Mouse (Mus musculus) gastrocnemius, postnatal 36 days (tissue): ENCODE measurements around the gene Cdkal1. TPM values are rescaled to one million over a fixed set of nuclear protein-coding genes. Genes with fewer than 3 reads are reported as not detected.

ENCODE experiments used
- DNase-seq, 2 experiments: peaks; one replicate each; pipeline ENCODE4 v3.0.0; 2022
- intact Hi-C: fragments of 180-260 bp; cut with DNase I; formaldehyde crosslinking; loops from one replicate; pipeline ENCODE4 v1.15.1; 2025
- total RNA-seq, 2 experiments: library from RNA; stranded (reverse); gene quantifications; 2 replicates each; pipeline ENCODE4 v1.2.3; 2021

Cdkal1 gene
- total RNA-seq, 2 experiments from 2014 or later: 29.1 to 31.3 TPM

- intact Hi-C loops: no loop called here
- DNase-seq: no peak
Measured at GRCm38 (mm10) chr13:29437067-29437466, 418.4 kb downstream of the Cdkal1 start.

- intact Hi-C loops: no loop called here
- DNase-seq: no peak
Measured at GRCm38 (mm10) chr13:29434726-29435125, 420.7 kb downstream of the Cdkal1 start.

DNA sequence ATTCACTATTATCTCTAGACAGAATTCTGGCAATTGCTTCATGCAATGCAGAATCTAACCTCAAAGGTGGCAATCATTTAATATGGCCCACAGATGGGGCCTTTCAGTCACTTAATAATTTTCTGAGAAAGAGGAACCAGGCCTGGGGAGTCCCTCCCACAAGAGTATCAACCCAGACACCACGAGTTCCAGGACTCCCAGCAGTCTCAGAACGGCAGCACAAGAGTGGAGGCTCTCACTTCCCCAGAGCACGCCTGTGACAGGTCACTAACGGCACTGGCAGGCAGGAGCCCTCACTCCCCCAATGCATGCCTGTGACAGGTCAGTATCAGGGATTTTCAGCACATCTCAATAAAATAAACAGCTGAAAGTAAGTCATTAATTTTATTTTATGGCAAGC lies 424.6 kb downstream of the Cdkal1 start:
- DNase-seq: no peak
- intact Hi-C loops: no loop called here

DNA sequence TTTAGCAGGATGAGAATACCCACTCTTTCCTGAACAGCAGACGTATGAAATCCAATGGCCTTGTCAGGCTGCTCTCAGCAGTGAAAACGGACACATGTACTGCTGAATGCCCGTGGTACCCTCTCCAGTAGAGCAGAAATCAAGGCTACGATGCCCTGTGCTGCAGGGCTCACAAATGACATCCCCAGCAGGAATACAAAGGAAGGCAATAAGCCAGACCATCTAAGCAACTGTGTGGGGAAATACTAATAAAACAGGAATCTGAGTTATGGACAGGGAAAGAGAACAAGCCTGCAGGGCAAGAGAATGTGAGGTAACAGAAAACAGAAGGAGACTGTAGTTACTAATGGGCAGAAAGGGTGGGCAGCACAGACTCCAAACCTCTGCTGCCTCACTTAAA lies 425.6 kb downstream of the Cdkal1 start:
- no peak for DNase-seq
- intact Hi-C loops: no loop called here

GRCm38 (mm10) chr13:29429196-29429595 lies 426.3 kb downstream of the Cdkal1 start:
- intact Hi-C loops: no loop called here
- no peak for DNase-seq

GRCm38 (mm10) chr13:29416450-29417136 lies 438.9 kb downstream of the Cdkal1 start:
- DNase-seq: no peak
- intact Hi-C loops: no loop called here

DNA sequence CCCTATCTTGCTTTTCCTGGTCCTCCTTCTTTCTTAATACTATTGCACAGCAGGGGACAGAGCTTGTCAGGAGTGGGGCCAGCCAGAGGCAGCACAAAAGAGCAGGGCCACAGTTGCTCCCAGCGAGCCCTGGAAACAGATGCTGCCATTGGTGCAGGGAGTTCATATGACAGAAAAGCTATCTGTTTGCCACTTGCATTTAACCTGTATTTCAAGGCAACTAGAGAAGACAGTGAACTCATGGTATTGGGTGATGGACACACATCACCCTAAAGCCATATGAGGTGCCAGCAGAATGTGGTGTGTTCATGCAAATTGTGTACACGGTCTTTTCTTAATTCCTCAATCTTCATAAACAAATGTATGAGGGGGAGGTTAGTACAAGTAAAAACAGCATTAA lies 439.5 kb downstream of the Cdkal1 start:
- DNase-seq: no peak
- intact Hi-C loops: no loop called here

- intact Hi-C loops: no loop called here
- no peak for DNase-seq
Measured at GRCm38 (mm10) chr13:29414878-29415277, 440.6 kb downstream of the Cdkal1 start.

DNA sequence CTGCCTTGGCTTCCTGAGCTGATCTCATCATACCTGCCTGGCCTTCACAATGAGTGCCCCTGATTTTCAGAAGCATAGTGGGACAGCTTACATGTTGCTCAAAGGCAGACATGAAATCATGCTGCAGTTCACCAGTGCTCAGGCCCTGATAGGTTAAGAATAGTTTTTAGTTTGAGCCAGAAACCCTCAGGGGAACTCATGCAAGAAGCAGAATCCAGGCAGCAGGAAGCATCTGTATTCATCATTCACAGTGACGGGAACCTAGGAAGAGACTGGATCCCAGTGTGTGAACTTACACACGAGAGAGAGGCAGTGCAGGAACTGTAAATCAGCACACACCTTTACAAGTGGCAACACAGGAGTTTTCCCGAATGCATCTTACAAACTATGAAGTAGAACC lies 441.0 kb downstream of the Cdkal1 start:
- intact Hi-C loops: no loop called here
- DNase-seq: no peak

DNA sequence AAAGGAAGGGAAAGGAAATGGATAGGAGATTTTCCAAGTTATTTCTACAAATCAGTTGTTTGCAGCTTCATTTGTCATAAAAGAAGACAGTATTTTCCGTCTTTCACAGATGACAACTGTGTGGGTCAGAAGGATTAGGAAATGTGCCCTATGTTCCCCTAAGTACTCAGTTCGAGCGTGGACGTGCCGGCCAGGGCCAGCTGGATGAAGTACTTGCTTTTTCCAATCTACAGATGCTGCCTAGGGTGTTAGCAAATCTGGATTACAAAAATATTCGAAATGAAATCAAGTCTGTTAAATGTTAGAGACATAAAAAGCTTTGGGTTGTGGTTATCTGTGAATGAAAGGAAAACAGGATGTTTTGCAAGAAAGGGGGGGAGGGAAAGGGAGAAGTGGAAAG lies 444.3 kb downstream of the Cdkal1 start:
- intact Hi-C loops: no loop called here
- DNase-seq: no peak

- intact Hi-C loops: no loop called here
- DNase-seq: no peak
Measured at GRCm38 (mm10) chr13:29407619-29408018, 447.9 kb downstream of the Cdkal1 start.

DNA sequence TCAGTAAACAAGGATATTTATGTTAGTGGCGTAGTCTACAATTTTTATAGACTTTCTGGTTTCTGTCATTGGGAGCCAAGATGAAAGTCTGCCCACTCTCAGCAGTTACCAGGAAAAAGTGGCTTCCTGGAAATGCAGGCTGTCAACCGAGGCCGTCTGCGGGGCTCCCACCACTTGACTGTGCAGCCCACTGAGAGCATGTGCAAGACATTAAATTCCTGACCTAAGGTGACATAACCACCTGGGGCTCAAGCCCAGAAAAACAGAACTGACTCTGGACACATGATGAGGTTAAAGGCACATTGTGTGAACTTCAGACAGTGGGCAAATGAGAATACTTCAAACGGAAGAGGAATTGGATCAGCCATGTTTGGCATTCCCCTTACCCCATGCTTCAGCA lies 450.2 kb downstream of the Cdkal1 start:
- intact Hi-C loops: no loop called here
- no peak for DNase-seq

- intact Hi-C loops: no loop called here
- DNase-seq: no peak
Measured at GRCm38 (mm10) chr13:29403217-29403616, 452.3 kb downstream of the Cdkal1 start.

GRCm38 (mm10) chr13:29402526-29403040 lies 452.9 kb downstream of the Cdkal1 start:
- intact Hi-C loops: no loop called here
- DNase-seq: no peak

DNA sequence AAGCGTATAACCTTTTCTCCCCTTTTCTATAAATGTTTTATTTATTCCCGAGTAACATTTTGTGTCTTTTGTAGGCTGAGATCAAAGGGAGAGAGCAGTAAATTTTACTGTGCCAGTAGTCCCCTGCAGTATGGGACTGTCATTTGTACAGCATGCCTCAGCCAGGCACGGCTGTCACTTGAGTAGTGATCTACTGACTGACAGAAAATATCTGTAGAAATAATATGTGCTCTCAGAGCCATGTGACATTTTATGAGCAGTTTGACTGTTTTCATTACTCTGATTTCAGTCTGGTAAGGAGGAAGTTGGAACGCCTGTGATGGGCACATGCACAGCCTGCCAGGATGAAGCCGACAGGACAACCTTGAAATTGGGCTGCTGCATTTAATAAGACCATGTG lies 455.6 kb downstream of the Cdkal1 start:
- intact Hi-C loops: no loop called here
- no peak for DNase-seq

- intact Hi-C loops: no loop called here
- DNase-seq: no peak
Measured at GRCm38 (mm10) chr13:29398456-29398855, 457.0 kb downstream of the Cdkal1 start.

GRCm38 (mm10) chr13:29395694-29396093 lies 459.8 kb downstream of the Cdkal1 start:
- no peak for DNase-seq
- intact Hi-C loops: no loop called here

DNA sequence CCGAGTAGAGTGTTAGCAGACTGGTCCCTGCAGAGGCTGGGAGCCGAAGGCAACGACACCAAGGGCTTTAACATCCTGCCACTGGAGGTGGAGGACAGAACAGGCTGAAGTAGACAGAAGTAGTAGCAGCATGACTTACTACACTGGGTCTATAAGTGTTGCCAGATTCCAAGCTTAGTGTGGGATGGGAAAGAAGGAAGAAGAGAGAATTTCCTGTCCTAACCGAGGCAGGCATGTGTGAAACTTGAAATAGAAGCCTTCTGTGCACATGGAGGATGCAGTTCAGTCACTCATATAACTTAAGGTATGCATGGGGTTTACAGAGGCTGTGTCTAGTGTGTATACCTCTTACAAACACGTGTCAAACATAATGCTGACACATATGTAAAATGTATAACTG lies 465.4 kb downstream of the Cdkal1 start:
- no peak for DNase-seq
- intact Hi-C loops: no loop called here

DNA sequence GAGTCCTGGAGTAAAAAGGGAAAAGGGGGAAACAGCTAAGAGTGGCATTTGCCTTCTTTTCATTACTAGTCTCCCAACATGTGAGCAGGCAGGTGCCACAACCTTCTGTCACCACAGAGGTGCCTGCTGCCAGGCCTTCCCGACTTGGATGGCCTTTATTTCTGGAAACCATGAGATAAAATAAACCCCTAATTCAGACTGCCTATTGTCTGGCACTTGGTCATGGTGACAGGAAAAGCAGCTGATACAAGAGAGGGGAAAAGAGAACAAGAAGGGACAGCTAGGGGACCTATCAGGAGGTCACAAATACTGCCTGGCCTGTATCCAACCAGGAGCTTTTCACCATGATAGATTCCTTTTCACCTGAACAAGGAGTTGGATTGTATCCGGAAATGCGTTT lies 466.6 kb downstream of the Cdkal1 start:
- DNase-seq: no peak
- intact Hi-C loops: no loop called here

- intact Hi-C loops: no loop called here
Measured at GRCm38 (mm10) chr13:29377572-29377971, 477.9 kb downstream of the Cdkal1 start.

DNA sequence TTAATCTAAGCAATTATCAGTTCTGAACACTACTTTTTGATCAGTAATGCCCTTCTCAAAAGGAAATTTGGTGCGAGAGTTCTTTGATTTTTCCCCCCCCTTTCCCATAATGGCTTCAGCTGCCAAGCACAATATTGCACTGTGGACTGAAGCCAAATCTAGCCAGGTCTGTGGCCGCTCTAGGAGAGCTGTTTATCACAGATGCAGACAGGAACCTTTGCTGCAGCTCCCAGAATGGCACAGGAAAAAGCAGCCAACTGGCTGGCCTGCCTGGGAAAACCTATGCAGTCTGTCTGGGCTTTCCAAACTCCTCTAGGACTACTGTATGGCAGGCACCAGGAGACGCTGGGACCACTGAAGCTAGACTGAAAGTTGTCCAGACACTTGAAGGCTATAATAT lies 483.6 kb downstream of the Cdkal1 start:
- DNase-seq: no peak
- intact Hi-C loops: no loop called here

More at GRCm38 (mm10) chr13:29377572-29377971, 477.9 kb downstream of the Cdkal1 start:
- DNase-seq: no peak

GRCm38 (mm10) chr13:29371466-29371771 lies 484.1 kb downstream of the Cdkal1 start:
- intact Hi-C loops: no loop called here
- no peak for DNase-seq
